Comparison of ENCODE assay signal across 8 mouse cellular contexts in genomic region chr13:108301411-108301810, GRCm38 (mm10). TPM values are rescaled to one million over a fixed set of nuclear protein-coding genes. Genes with fewer than 3 reads are reported as not detected.
A peak's percentile ranks its signal among the peaks of the same experiment; 100 is the strongest.
DNase-seq lines count a peak whose midpoint lies in the region; ATAC-seq lines count a peak whose summit lies in the region.

No protein-coding gene starts in this region.

- DNase-seq in cerebellum, adult 9-10 months: peak; percentile 9
- no peak for DNase-seq in cerebellum, postnatal 4 days (ENCODE audit: low spot score in 2 of 2)
- peak; percentile 78 for DNase-seq in ZHBTc4 (ENCODE audit: low read depth, low spot score)
- DNase-seq in lung, postnatal 4 days: peak; percentile 19 to 48
- DNase-seq in gastrocnemius, adult 8-10 months (ENCODE audit: low spot score in 2 of 2): no peak
- no peak for DNase-seq in adrenal gland, adult 8-10 months
- DNase-seq in spleen, postnatal 36 days (ENCODE audit: low spot score in 2 of 2): no peak

- no peaks in the 10 kb centered on the region for H3K36me3 ChIP-seq in hindbrain, embryonic 12.5 days

- ATAC-seq in hindbrain, embryonic 12.5 days (ENCODE audit: low FRiP score): peak; percentile 49

- 0 out of 2 replicates have a peak overlapping the region, but pooled peaks have one; percentile 8 for H3K27ac ChIP-seq in hindbrain, embryonic 12.5 days

- WGBS in hindbrain, embryonic 12.5 days: 45% methylated on average over 7 of the region's 7 CpGs

- H3K27me3 ChIP-seq in hindbrain, embryonic 12.5 days: no peaks in the 10 kb centered on the region

- H3K4me2 ChIP-seq in hindbrain, embryonic 12.5 days (replicated peaks): no peak overlapping the region

- H3K9me3 ChIP-seq in hindbrain, embryonic 12.5 days (replicated peaks): no peaks in the 10 kb centered on the region

- H3K4me1 ChIP-seq in hindbrain, embryonic 12.5 days: peaks cover 17% of the 10 kb centered on the region

- H3K4me3 ChIP-seq in hindbrain, embryonic 12.5 days: no peak overlapping the region

- H3K9ac ChIP-seq in hindbrain, embryonic 12.5 days: no peak overlapping the region

RNA-seq across cellular contexts. Expression of gene Depdc1b, which starts 14.7 kb away (rescaled TPM):
- polyA plus RNA-seq in hindbrain, embryonic 12.5 days (2016; fragmentation: Nextera tagmentation; extraction: Ambion mirVana): 8.1 and 9.2 TPM in 2 replicates
- not detected for total RNA-seq in gastrocnemius, adult 8-10 months (2022)
- total RNA-seq in adrenal gland, adult 8-10 months (2022): under 1 TPM in 3 of 4 experiments, not detected in 1; 0.28 to 0.83 (median 0.31) TPM

Comparison
In these comparisons a context has a peak if more than half of its experiments do, and no peak if none do; other contexts are left out.
1. DNase-seq: peak in cerebellum, adult 9-10 months (single experiment), ZHBTc4 (single experiment) and lung, postnatal 4 days (2 of 2); none in cerebellum, postnatal 4 days (0 of 2), gastrocnemius, adult 8-10 months (0 of 2), adrenal gland, adult 8-10 months (single experiment) and spleen, postnatal 36 days (0 of 2).